Mouse (Mus musculus): ENCODE data around the gene Gm20388. TPM values are rescaled to one million over a fixed set of nuclear protein-coding genes. Genes with fewer than 3 reads are reported as not detected.

Gm20388 gene
- polyA plus RNA-seq, 1 experiment from 2014 or later, result 1.4 TPM

DNA sequence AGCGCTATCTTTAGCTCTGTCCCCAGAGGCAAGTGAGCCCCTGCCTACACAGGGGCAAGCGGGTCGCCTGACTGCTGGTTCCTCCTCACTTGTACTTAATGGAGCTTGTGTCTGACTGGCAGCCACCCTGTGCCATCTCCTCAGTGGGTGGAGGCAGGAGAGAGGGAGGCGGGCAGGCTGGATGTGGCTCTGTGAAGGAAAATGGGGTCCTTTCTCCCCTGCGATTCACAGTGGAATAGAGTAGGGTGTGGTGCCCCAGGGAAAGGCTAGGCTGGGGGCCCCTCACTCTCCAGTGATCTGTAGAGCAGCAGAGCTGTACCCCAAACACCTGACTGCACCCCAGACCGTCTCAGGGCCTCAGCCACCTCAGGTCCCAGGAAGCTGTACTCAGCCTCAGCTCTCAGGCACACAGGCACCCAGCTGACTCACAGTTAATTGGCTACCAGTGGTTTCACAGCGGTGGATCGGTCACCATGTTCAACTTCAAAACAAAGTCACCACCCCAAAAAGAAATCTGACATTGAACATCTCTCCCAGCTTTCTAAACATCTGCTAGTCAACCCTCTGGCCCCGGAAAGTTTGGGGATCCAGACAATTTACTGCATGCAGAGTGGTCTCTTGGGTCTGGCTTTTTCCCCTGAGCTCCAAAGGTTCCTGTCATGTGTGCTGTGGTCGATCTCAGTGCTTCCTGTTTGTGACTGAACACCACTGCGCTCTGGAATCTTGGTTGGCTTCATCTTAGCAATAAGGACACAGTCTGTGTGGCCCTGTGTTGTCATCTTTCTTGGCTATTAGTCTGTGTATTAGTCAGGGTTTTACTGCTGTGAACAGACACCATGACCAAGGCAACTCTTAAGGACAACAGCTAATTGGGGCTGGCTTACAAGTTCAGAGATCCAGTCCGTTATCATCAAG is 2434.8 kb downstream of the Gm20388 start:
- Histone ChIP-seq H3K9me3 (replicated peaks; ENCODE audit: control insufficient read depth, low read length) (no peaks in the 10 kb centered on the region), H3K27ac (ENCODE audit: low read length) (peak overlapping the region; percentile 28), H3K4me3 (ENCODE audit: low read depth, low read length) (no peak overlapping the region), H3K9ac (ENCODE audit: low read depth, low read length) (0 out of 2 replicates have a peak overlapping the region, but pooled peaks have one; percentile 15), H3K27me3 (ENCODE audit: control insufficient read depth, insufficient read depth, low read depth, low read length) (no peaks in the 10 kb centered on the region; the same call in none of the 2 replicates), H3K4me2 (ENCODE audit: low read depth, low read length) (no peak overlapping the region), H3K4me1 (ENCODE audit: control insufficient read depth, low read depth, low read length) (peaks cover 58% of the 10 kb centered on the region), H3K36me3 (ENCODE audit: control insufficient read depth, insufficient read depth) (no peaks in the 10 kb centered on the region)
- ATAC-seq (ENCODE audit: low read depth), result no peak
- 31% methylated on average over 12 of the region's 12 CpGs for WGBS (ENCODE audit: insufficient replicate concordance)

DNA sequence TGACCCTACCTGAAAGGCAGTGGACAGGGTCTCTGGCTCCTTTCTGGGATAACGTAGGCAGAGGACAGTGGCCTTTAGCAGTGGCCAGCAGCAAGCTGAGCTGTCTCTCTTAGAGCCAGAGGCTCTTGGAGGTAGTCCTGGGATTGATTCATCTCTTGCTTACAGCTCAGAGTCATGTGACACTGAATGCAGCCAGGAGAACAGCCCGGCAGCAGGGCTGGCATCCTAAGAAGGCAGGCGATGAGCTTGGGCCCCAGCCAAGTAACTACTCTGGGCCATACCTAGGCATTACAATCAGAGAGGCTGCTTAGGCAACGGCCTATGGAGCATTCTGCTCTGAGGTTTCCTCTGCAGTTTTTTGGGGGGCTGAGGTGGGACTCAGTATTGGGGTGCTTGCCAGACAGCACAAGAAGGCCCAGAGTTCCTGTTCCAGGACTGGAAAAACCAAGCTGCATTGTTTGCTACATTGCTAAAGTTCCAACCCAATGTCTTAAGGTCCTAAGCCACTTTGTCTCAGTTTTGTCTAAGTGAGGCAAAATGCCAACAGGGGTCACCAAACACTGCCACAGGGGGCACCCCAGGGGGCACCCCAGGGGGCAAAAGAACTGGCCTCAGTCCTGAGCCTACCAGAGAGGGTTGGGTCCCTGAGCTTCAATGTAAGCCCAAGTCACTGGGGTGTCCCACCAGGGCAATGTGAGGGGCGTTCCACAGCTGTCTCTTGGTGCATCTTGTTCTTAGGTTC is 2437.3 kb downstream of the Gm20388 start:
- H3K4me2 ChIP-seq (ENCODE audit: low read depth, low read length), result no peak overlapping the region
- 61% methylated on average over 5 of the region's 5 CpGs for WGBS (ENCODE audit: insufficient replicate concordance)
- peaks cover 50% of the 10 kb centered on the region for H3K4me1 ChIP-seq (ENCODE audit: control insufficient read depth, low read depth, low read length)
- H3K36me3 ChIP-seq (ENCODE audit: control insufficient read depth, insufficient read depth), result no peaks in the 10 kb centered on the region
- no peak for ATAC-seq (ENCODE audit: low read depth)
- no peaks in the 10 kb centered on the region for H3K9me3 ChIP-seq (replicated peaks; ENCODE audit: control insufficient read depth, low read length)
- no peak overlapping the region for H3K4me3 ChIP-seq (ENCODE audit: low read depth, low read length)
- H3K27ac ChIP-seq (ENCODE audit: low read length), result no peak overlapping the region
- H3K27me3 ChIP-seq (ENCODE audit: control insufficient read depth, insufficient read depth, low read depth, low read length), result no peaks in the 10 kb centered on the region; the same call in none of the 2 replicates
- H3K9ac ChIP-seq (ENCODE audit: low read depth, low read length), result no peak overlapping the region

DNA sequence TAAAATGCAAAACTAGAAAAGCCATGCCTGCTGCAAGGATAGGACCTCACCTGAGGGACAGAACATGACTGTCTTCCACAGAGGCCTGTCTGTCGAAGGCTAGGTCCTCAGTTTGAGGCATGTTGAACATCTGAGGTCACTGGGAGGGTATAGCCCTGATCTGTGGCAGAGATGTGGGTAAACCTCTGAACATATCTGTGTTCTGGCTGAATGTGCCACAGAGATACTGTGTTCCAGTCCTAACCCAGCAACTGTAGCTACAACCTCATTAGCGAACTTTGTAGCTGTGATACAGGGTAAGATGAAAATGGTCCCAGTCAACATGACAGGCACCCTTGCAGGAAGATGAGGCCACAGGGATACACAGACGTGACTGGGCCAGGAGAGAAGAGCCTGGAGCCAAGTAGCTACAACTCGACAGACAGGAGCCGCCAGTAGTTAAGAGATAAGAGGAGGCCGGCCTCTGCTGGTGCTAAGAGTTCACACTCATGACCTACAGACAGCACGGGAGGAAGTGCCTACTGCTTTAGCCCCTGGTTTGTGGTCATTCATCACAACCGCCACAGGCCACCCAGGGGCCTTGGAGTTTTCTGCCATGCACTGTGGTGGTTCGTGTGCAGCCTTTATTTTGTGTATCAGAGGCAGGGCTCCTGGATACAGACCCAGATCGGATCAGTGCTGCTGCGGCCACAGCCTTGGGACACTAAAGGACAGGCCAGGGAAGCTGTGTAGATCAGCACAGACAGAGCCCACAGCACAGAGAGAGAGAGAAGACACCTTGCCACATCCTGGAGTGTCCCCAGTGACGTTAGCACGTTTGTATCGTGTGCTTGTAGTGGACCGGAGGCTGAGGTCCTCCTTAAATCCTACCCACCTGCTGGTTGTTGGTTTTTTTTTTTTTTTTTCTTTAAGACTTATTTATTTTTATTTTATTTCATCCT is 2439.0 kb downstream of the Gm20388 start:
- 11% methylated on average over 15 of the region's 15 CpGs for whole genome bisulfite sequencing (ENCODE audit: insufficient replicate concordance)
- Histone ChIP-seq H3K9ac (ENCODE audit: low read depth, low read length) (peak overlapping the region; percentile 29; the same call in 1 of the 2 replicates), H3K27me3 (ENCODE audit: control insufficient read depth, insufficient read depth, low read depth, low read length) (no peaks in the 10 kb centered on the region), H3K4me1 (ENCODE audit: control insufficient read depth, low read depth, low read length) (peaks cover 34% of the 10 kb centered on the region), H3K36me3 (ENCODE audit: control insufficient read depth, insufficient read depth) (no peaks in the 10 kb centered on the region), H3K4me3 (ENCODE audit: low read depth, low read length) (no peak overlapping the region), H3K4me2 (ENCODE audit: low read depth, low read length) (peak overlapping the region; percentile 32), H3K27ac (ENCODE audit: low read length) (peak overlapping the region; percentile 32), H3K9me3 (replicated peaks; ENCODE audit: control insufficient read depth, low read length) (no peaks in the 10 kb centered on the region)
- peak; percentile 77 for ATAC-seq (ENCODE audit: low read depth)

DNA sequence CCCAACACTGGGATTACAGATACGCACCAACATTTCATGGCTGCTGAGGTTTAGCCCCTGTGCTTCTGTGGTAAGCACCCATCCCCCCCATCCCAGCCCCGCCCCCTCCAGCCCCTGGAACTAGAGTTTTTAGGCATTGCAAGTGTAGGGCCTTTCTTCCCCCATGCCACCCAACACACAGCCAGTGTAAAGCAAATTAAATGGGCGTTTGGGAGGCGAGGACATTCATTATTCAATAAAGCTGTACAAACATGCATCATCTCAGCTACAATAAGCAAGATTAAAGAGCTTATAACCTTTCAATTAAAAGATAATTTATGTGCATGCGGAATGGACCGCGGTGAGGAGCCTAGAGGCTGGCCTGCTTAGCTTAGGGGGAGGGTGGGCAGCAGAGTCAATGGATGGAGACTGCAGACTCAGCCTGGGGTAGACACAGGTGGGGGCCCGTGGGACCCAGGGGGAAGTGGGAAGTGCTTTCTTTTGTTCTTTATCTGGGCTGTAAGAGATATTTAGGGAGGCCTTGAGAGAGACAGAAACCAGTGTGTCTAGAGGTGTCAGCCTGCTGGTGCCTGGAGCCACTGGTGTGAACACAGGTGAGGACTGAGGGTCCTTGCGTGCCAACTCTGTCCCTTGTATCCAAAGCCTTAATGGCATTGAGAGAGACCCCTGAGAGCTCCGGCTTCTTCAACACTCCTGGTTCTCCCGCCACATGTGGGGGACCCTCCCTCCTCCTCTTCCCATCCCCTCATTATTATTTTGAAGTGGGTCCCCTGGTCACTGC is 2439.9 kb downstream of the Gm20388 start:
- Histone ChIP-seq H3K27me3 (ENCODE audit: control insufficient read depth, insufficient read depth, low read depth, low read length) (no peaks in the 10 kb centered on the region), H3K9ac (ENCODE audit: low read depth, low read length) (no peak overlapping the region), H3K9me3 (replicated peaks; ENCODE audit: control insufficient read depth, low read length) (no peaks in the 10 kb centered on the region), H3K36me3 (ENCODE audit: control insufficient read depth, insufficient read depth) (no peaks in the 10 kb centered on the region), H3K4me3 (ENCODE audit: low read depth, low read length) (no peak overlapping the region), H3K4me2 (ENCODE audit: low read depth, low read length) (no peak overlapping the region), H3K27ac (ENCODE audit: low read length) (no peak overlapping the region), H3K4me1 (ENCODE audit: control insufficient read depth, low read depth, low read length) (peaks cover 25% of the 10 kb centered on the region)
- 52% methylated on average over 11 of the region's 11 CpGs for WGBS (ENCODE audit: insufficient replicate concordance)
- no peak for ATAC-seq (ENCODE audit: low read depth)

DNA sequence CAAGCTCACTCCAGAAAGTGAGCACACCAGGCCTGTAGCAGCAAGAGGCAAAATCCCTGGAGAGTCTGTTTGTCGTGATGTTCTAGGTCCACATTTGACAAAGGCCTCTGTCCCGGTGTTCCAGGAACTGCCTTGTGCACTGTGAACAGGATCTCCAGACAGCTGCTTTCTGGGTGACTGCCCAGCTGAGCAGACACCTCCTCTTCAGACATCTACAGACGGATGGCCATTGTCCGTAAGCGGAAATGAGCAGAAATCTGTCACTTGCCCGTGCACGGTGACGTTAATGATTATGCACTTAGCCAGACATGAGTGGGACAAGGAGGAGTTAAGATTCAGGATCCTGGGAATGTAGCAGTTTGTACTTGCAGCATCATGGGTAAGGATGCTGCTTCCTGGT is 2443.5 kb downstream of the Gm20388 start:
- Histone ChIP-seq H3K4me1 (ENCODE audit: control insufficient read depth, low read depth, low read length) (peaks cover 16% of the 10 kb centered on the region), H3K27ac (ENCODE audit: low read length) (no peak overlapping the region), H3K27me3 (ENCODE audit: control insufficient read depth, insufficient read depth, low read depth, low read length) (peaks cover 3% of the 10 kb centered on the region; the same call in 1 of the 2 replicates), H3K9ac (ENCODE audit: low read depth, low read length) (no peak overlapping the region), H3K4me2 (ENCODE audit: low read depth, low read length) (no peak overlapping the region), H3K4me3 (ENCODE audit: low read depth, low read length) (no peak overlapping the region), H3K36me3 (ENCODE audit: control insufficient read depth, insufficient read depth) (no peaks in the 10 kb centered on the region), H3K9me3 (replicated peaks; ENCODE audit: control insufficient read depth, low read length) (no peaks in the 10 kb centered on the region)
- no peak for ATAC-seq (ENCODE audit: low read depth)
- WGBS (ENCODE audit: insufficient replicate concordance), result 83% methylated on average over 8 of the region's 8 CpGs

DNA sequence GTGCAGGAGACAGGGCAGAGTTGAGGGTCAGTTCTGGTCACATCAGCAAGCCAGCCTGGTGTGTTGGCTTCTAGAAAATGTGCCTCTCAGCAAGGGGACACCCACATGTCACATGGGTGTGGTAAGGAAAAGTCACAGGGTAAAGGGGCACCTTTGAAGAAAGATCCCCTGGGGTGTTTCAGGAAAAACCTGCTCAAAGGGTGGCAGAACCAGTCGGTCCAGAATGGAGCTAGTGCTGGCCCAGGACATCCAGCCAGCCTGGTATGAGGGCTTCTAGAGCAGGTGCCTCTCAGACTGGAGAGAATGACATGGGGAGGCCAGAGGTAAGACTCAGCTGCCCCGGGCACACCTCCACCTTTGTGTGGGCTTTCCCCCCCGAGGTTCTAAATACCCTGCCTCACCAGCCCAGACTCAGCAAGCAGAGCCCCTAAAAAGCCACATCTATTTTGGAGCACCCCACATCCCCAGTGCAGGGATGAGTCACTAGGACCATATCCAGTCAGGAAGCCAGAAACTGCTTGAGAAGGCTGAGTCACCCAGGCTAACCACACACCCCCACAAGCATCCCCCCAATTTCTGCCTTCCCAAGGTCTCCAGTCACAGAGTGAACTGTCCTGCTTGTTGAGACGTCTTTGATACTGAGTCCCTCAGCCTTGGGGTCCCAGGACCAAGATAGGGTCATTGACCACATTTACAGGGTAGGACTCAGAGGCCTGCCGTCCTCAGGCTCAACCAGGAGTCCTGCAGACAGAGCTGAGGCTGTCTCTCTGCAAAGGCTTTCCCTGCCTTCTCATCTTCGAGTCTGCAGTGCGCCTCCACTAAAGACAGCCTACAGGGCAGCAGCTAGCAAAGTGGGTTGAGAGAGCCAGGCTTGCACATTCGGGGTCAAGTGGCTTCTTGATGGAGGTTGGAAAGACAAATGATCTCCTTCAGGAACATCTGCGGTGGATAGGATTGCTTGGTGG is 2445.3 kb downstream of the Gm20388 start:
- Histone ChIP-seq H3K27ac (ENCODE audit: low read length) (no peak overlapping the region), H3K4me2 (ENCODE audit: low read depth, low read length) (no peak overlapping the region), H3K9me3 (replicated peaks; ENCODE audit: control insufficient read depth, low read length) (no peaks in the 10 kb centered on the region), H3K4me1 (ENCODE audit: control insufficient read depth, low read depth, low read length) (no peaks in the 10 kb centered on the region), H3K4me3 (ENCODE audit: low read depth, low read length) (no peak overlapping the region), H3K36me3 (ENCODE audit: control insufficient read depth, insufficient read depth) (no peaks in the 10 kb centered on the region), H3K9ac (ENCODE audit: low read depth, low read length) (no peak overlapping the region), H3K27me3 (ENCODE audit: control insufficient read depth, insufficient read depth, low read depth, low read length) (peaks cover 3% of the 10 kb centered on the region; the same call in 1 of the 2 replicates)
- WGBS (ENCODE audit: insufficient replicate concordance), result 54% methylated on average over 9 of the region's 9 CpGs
- no peak for ATAC-seq (ENCODE audit: low read depth)

DNA sequence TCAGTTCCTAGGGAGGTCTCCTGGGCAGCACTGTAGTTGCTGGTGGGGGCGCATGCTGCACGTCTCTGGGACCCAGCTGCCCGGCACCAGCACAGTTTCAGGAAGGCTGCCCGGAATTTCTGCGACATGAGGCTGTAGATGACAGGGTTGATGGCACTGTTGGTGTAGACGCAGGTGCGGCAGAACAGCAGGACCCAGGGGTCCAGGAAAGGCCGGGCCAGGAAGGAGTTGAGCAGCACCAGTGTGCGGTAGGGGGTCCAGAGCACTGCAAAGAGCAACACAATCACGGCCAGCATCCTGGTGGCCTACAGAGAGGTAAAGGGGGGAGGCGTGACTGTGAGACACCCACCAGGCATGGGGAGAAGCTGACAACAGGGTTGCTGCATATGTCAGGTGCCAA is 2446.6 kb downstream of the Gm20388 start:
- Histone ChIP-seq H3K27me3 (ENCODE audit: control insufficient read depth, insufficient read depth, low read depth, low read length) (peaks cover 6% of the 10 kb centered on the region), H3K27ac (ENCODE audit: low read length) (no peak overlapping the region), H3K9me3 (replicated peaks; ENCODE audit: control insufficient read depth, low read length) (no peaks in the 10 kb centered on the region), H3K9ac (ENCODE audit: low read depth, low read length) (no peak overlapping the region), H3K4me1 (ENCODE audit: control insufficient read depth, low read depth, low read length) (no peaks in the 10 kb centered on the region), H3K4me2 (ENCODE audit: low read depth, low read length) (no peak overlapping the region), H3K36me3 (ENCODE audit: control insufficient read depth, insufficient read depth) (no peaks in the 10 kb centered on the region), H3K4me3 (ENCODE audit: low read depth, low read length) (no peak overlapping the region)
- no peak for ATAC-seq (ENCODE audit: low read depth)
- WGBS (ENCODE audit: insufficient replicate concordance), result 67% methylated on average over 11 of the region's 11 CpGs

All from liver, embryonic 16.5 days (tissue).